Mouse (Mus musculus) megakaryocyte, embryonic 14.5 days (primary cell): ENCODE results near the gene Fam149b. TPM values are rescaled to one million over a fixed set of nuclear protein-coding genes. Genes with fewer than 3 reads are reported as not detected.
"Not testable (repeated sequence)": the region's sequence is repeated elsewhere in the genome, so short reads cannot be mapped to it uniquely, and the experiment has no call there.

Experiments
- H3K27me3 ChIP-seq: replicated peaks from 2 replicates; pipeline ENCODE3; 2012; ENCODE audit warnings: inconsistent platforms
- H3K36me3 ChIP-seq: replicated peaks from 2 replicates; pipeline ENCODE3; 2012; ENCODE audit warnings: low read length, inconsistent platforms, mixed read lengths
- H3K4me1 ChIP-seq: 2 replicates; pipeline ENCODE4 v1.6.1; 2012; ENCODE audit warnings: inconsistent platforms
- H3K4me3 ChIP-seq: replicated peaks from 2 replicates; pipeline ENCODE3; 2012; ENCODE audit warnings: moderate library complexity, mild to moderate bottlenecking, inconsistent platforms
- H3K9me3 ChIP-seq: 2 replicates; pipeline ENCODE4 v1.6.1; 2012; ENCODE audit warnings: inconsistent platforms
- FLI1 ChIP-seq: IDR thresholded peaks from 2 replicates; pipeline ENCODE4 v1.6.1; 2012; ENCODE audit warnings: low read length, inconsistent platforms, mixed read lengths
- GATA1 ChIP-seq: IDR thresholded peaks from 3 replicates; pipeline ENCODE4 v1.6.1; 2012; ENCODE audit warnings: mixed read lengths, low read length, inconsistent platforms, borderline replicate concordance
- polyA plus RNA-seq: library from polyadenylated mRNA; stranded (reverse); fragments of >175 nt; gene quantifications from 2 replicates; pipeline ENCODE4 v1.2.3, GENCODE M21; 2012; ENCODE audit warnings: low replicate concordance; ENCODE audit not compliant: insufficient read depth

Gene Fam149b
- 13.7 and 15.8 TPM in 2 replicates for polyA plus RNA-seq

- Histone ChIP-seq H3K4me1 (peaks cover 46% of the 10 kb centered on the region), H3K36me3 (peaks cover 50% of the 10 kb centered on the region), H3K27me3 (no peaks in the 10 kb centered on the region), H3K9me3 (no peaks in the 10 kb centered on the region), H3K4me3 (peak within 1 kb of the TSS; percentile 97)
- 0 out of 2 replicates have a peak, but pooled peaks have one; percentile 24 for TF ChIP-seq FLI1
- TF ChIP-seq GATA1: no peak
These were observed at the start of gene Fam149b, which contains the start of gene Ecd for GRCm38 (mm10) chr14:20347991-20348541. Gene Fam149b (plus strand): TSS chr14:20348162. Gene Ecd (minus strand): TSS chr14:20348121.

GRCm38 (mm10) chr14:20305085-20305484, 42.9 kb upstream of the Fam149b start:
- peaks cover 71% of the 10 kb centered on the region for H3K36me3 ChIP-seq
- not testable (repeated sequence) for H3K4me3 ChIP-seq, H3K4me1 ChIP-seq, H3K27me3 ChIP-seq, H3K9me3 ChIP-seq

GRCm38 (mm10) chr14:20315137-20315536, 32.8 kb upstream of the Fam149b start:
- Histone ChIP-seq H3K27me3 (no peaks in the 10 kb centered on the region), H3K4me3 (no peak overlapping the region), H3K9me3 (no peaks in the 10 kb centered on the region), H3K4me1 (peaks cover 6% of the 10 kb centered on the region), H3K36me3 (peaks cover 95% of the 10 kb centered on the region)
- TF ChIP-seq FLI1 (no peak), GATA1 (no peak)

GRCm38 (mm10) chr14:20319420-20319819, 28.5 kb upstream of the Fam149b start:
- Histone ChIP-seq H3K27me3 (no peaks in the 10 kb centered on the region), H3K9me3 (no peaks in the 10 kb centered on the region), H3K36me3 (peaks cover 91% of the 10 kb centered on the region), H3K4me1 (no peaks in the 10 kb centered on the region; the same call in 1 of the 2 replicates), H3K4me3 (no peak overlapping the region)
- TF ChIP-seq GATA1: no peak
- no peak for TF ChIP-seq FLI1

GRCm38 (mm10) chr14:20324196-20324595, 23.8 kb upstream of the Fam149b start:
- TF ChIP-seq GATA1 (no peak), FLI1 (no peak)
- Histone ChIP-seq H3K4me1 (no peaks in the 10 kb centered on the region; the same call in 1 of the 2 replicates), H3K27me3 (no peaks in the 10 kb centered on the region), H3K36me3 (peaks cover 89% of the 10 kb centered on the region), H3K4me3 (no peak overlapping the region), H3K9me3 (no peaks in the 10 kb centered on the region)

GRCm38 (mm10) chr14:20328474-20328873, 19.5 kb upstream of the Fam149b start:
- Histone ChIP-seq H3K9me3 (no peaks in the 10 kb centered on the region), H3K4me1 (peaks cover 5% of the 10 kb centered on the region; the same call in 1 of the 2 replicates), H3K4me3 (no peak overlapping the region), H3K27me3 (no peaks in the 10 kb centered on the region), H3K36me3 (peaks cover 91% of the 10 kb centered on the region)
- no peak for TF ChIP-seq GATA1
- TF ChIP-seq FLI1: no peak

- no peak overlapping the region for H3K4me3 ChIP-seq
- no peak for TF ChIP-seq GATA1
These were observed 16.6 kb upstream of the Fam149b start for GRCm38 (mm10) chr14:20331316-20331715.

GRCm38 (mm10) chr14:20339415-20339814, 8.5 kb upstream of the Fam149b start:
- TF ChIP-seq GATA1: no peak
- no peak for TF ChIP-seq FLI1
- Histone ChIP-seq H3K27me3 (no peaks in the 10 kb centered on the region), H3K9me3 (no peaks in the 10 kb centered on the region), H3K36me3 (peaks cover 81% of the 10 kb centered on the region), H3K4me3 (no peak overlapping the region), H3K4me1 (peaks cover 28% of the 10 kb centered on the region)

More at GRCm38 (mm10) chr14:20331316-20331715, 16.6 kb upstream of the Fam149b start:
- Histone ChIP-seq H3K9me3 (no peaks in the 10 kb centered on the region), H3K36me3 (peaks cover 95% of the 10 kb centered on the region), H3K27me3 (no peaks in the 10 kb centered on the region), H3K4me1 (peaks cover 5% of the 10 kb centered on the region; the same call in 1 of the 2 replicates)

GRCm38 (mm10) chr14:20340149-20340548, 7.8 kb upstream of the Fam149b start:
- no peak overlapping the region for H3K4me3 ChIP-seq
- no peaks in the 10 kb centered on the region for H3K9me3 ChIP-seq
- H3K36me3 ChIP-seq: peaks cover 81% of the 10 kb centered on the region
- peaks cover 35% of the 10 kb centered on the region for H3K4me1 ChIP-seq
- TF ChIP-seq GATA1 (no peak), FLI1 (no peak)
- no peaks in the 10 kb centered on the region for H3K27me3 ChIP-seq

- Histone ChIP-seq H3K9me3 (no peaks in the 10 kb centered on the region), H3K4me3 (peak overlapping the region; percentile 59), H3K36me3 (peaks cover 81% of the 10 kb centered on the region), H3K4me1 (peaks cover 42% of the 10 kb centered on the region), H3K27me3 (no peaks in the 10 kb centered on the region)
- TF ChIP-seq FLI1 (no peak), GATA1 (no peak)
These were observed 7.1 kb upstream of the Fam149b start for GRCm38 (mm10) chr14:20340866-20341265.
